Mouse (Mus musculus): ENCODE measurements around the gene Cdx4.

DNA sequence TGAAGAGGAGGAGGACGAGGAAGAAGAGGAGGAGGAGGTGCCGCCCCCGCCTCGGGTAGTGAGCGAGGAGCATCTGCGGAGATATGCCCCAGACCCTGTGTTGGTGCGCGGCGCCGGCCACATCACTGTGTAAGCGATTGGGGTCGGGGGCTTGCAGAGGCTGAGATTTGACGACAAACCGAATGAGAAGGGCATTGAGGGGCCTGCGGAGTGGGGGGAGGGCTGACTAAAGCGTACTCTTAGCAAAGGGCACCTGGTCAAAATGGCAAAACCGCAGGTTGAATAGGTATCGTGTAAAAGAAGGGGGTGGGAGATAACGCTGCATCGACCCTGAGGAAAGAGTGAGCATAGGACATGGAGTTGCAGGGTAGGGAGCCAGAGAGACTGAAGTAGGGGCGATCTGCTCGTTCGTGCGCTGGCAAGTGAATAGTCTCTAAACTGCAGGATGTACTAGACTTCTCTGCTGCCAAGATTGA, 35.6 kb downstream of the Cdx4 start:
- TF ChIP-seq CTCF (IDR thresholded peaks at IDR 0.05; ENCODE audit: borderline replicate concordance, extremely low read depth, insufficient read depth, insufficient read length) = no peak
- no peak for TF ChIP-seq POLR2A (IDR thresholded peaks at IDR 0.05; ENCODE audit: borderline replicate concordance, extremely low read depth, insufficient read depth, insufficient read length, poor library complexity, severe bottlenecking)

Data from brain, embryonic 14.5 days (tissue).